Comparison of ENCODE assay signal across 18 mouse cellular contexts in the genomic region with DNA sequence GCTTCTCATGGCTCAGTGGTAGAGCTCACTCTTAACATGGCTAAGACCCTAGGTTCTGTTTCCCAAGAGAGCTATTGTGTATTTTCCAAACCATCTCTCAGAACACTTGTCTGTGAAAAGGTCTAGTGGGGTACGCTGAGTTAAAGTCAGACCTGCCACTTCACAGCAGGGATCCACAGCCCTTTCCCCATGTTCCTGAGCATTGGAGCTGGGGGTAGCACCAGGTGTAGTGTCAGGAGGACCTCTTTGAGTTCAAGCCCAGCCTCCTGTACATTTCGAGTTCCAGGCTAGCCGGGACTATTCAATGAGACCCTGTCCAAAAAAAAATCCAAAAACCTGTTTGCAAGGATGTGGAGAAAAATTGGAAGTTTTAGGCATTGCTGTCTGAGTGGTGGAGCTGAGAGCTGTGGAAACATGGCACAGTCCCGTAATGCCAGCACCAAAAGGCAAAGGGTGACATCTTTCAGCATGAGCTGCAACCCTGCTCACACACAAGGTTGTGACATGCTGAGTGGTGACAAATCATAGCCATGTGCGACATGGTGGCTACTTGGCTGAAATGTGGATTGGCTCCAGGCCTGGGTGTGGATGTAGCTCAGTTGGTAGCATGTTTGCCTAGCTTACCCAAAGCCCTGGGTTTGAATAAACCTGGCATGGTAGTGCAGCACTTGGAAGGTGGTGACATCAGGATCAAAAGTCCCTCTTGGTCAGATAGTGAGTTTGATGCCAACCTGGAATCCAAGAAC.
"Had no signal": no experiment of that assay in that cellular context is flagged by ENCODE, and none has a peak within 500 bp of the region (broad histone marks: within the 10 kb centered on the region; RNA-seq: fewer than 3 reads in every experiment).

No protein-coding gene starts in this region.

- H3K4me2 ChIP-seq: limb, embryonic 13.5 days; liver, embryonic 13.5 days; midbrain, embryonic 11.5 days; neural tube, embryonic 13.5 days; stomach, embryonic 15.5 days had no signal

- H3K4me3 ChIP-seq: limb, embryonic 13.5 days; liver, embryonic 13.5 days; neural tube, embryonic 13.5 days; stomach, embryonic 15.5 days had no signal

- H3K36me3 ChIP-seq: limb, embryonic 13.5 days; liver, embryonic 13.5 days; stomach, embryonic 15.5 days had no signal

- H3K27ac ChIP-seq: limb, embryonic 13.5 days; liver, embryonic 13.5 days; neural tube, embryonic 13.5 days; stomach, embryonic 15.5 days had no signal

- H3K27me3 ChIP-seq: limb, embryonic 13.5 days; neural tube, embryonic 13.5 days; stomach, embryonic 15.5 days had no signal

- H3K9ac ChIP-seq: limb, embryonic 13.5 days; liver, embryonic 13.5 days; neural tube, embryonic 13.5 days; stomach, embryonic 15.5 days had no signal

- DNase-seq: kidney, adult 9 months; kidney, postnatal 14 days; kidney, postnatal 4 days; left cerebral cortex, postnatal 4 days; liver; liver, embryonic 13.5 days; lung, adult 2 months; lung, postnatal 14 days; lung, postnatal 4 days; midbrain, embryonic 14.5 days; retina, postnatal 1 day; right cerebral cortex, postnatal 25 days; spleen, adult 18-20 months; thymus, postnatal 25 days had no signal

- H3K9me3 ChIP-seq: limb, embryonic 13.5 days; liver, embryonic 13.5 days; neural tube, embryonic 13.5 days; stomach, embryonic 15.5 days had no signal
